Mouse (Mus musculus): ENCODE measurements around the gene Gcn1l1.
"Not testable (repeated sequence)": the region's sequence is repeated elsewhere in the genome, so short reads cannot be mapped to it uniquely, and the experiment has no call there.

Gcn1l1 gene

GRCm38 (mm10) chr5:115559237-115560101, 5.6 kb upstream of the Gcn1l1 start, which contains the start of gene Rplp0:
Gene Rplp0, plus strand, starts transcription at chr5:115559467.
- DNase-seq (ENCODE audit: low read depth, low spot score) = peak; percentile 100

GRCm38 (mm10) chr5:115560336-115560905, 4.6 kb upstream of the Gcn1l1 start:
- no peak for DNase-seq (ENCODE audit: low read depth, low spot score)

GRCm38 (mm10) chr5:115563771-115564585, 1.1 kb upstream of the Gcn1l1 start:
- DNase-seq (ENCODE audit: low read depth, low spot score) = no peak

DNA sequence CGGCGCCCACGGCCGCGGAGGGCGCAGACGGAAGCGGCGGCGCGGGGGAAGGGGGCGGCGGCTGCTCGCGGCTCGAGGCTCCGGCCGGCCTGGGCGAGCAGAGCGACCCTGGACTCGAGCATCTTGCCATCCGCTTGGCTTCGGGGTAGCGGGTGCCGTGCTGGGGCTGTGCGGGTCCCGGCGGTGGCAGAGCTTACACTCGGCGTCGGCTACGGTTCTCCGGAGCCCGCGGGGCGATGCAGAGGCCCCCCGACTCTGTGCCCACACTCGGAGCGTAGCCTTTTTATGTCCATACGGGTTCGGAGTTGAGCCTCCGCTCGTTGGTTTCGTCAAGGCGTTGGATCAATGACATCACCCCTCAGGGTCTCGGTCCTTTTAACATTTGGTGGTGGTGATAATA, 349 bp downstream of the Gcn1l1 start:
- no peak for DNase-seq (ENCODE audit: low read depth, low spot score)

GRCm38 (mm10) chr5:115568681-115569080, 3.6 kb downstream of the Gcn1l1 start:
- no peak for DNase-seq (ENCODE audit: low read depth, low spot score)

GRCm38 (mm10) chr5:115569308-115569707, 4.3 kb downstream of the Gcn1l1 start:
- DNase-seq (ENCODE audit: low read depth, low spot score) = no peak

- DNase-seq (ENCODE audit: low read depth, low spot score) = no peak
Observed at GRCm38 (mm10) chr5:115569721-115570120, 4.7 kb downstream of the Gcn1l1 start.

DNA sequence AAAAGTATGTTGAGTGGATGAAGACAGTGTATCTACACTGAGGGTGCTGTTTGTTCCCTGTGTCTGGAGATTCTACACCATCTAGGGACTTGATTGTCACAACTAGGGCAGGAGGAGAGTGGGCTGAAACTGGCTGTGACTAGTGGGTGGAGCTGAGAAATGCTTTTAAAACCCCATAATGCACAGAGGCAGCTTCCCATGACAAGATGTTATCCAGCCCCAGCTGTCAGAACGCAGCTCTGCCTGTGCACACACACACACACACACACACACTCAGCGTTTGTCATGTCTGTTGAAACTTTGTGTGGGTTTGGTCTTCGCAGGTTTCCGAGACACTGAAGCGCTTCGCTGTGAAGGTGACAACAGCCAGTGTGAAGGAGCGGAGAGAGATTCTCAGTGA, 6.0 kb downstream of the Gcn1l1 start:
- DNase-seq (ENCODE audit: low read depth, low spot score) = no peak

DNA sequence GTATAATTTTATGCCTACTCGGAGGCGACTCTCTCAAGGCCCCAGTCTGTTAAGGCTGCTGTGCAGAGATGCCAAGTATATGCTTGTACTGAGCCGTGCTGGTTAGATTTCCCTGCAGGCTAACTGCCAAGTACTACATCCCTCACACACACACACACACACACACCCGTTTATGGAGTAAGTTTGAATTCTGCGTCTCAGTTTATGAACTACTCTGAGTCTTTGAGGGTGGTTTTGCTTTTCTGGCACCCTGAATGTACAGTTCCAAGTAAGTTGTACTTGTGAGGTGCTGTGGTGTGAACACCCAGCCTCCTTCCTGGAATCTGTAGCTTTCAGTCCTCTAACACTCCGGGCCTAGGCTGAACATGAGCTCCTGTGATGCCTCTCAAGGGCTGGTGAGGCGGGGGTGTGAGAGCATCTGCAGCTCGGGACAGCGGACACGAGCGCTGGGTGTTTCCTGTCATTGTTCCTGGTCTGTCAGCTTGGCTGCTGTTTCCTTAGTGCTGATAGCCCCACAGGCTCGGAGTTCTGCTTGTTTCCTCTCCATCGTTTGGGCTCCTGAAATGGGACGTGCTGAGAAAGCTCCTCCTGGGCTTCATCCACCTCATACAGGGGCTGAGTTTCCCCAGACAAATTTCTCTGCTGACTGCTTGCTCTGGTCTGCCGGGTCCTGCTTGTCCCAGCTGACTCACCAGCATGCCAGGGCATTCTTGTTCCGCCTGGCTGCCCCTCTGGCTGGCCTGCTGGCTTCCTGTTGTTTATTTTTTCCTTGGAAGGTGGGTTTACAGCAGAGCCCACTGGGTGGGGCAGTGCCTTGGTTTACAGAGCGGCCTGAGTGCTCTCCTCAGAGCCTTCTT, 7.9 kb downstream of the Gcn1l1 start:
- DNase-seq (ENCODE audit: low read depth, low spot score) = no peak

GRCm38 (mm10) chr5:115574992-115575391, 9.9 kb downstream of the Gcn1l1 start:
- DNase-seq (ENCODE audit: low read depth, low spot score) = peak; percentile 42

DNA sequence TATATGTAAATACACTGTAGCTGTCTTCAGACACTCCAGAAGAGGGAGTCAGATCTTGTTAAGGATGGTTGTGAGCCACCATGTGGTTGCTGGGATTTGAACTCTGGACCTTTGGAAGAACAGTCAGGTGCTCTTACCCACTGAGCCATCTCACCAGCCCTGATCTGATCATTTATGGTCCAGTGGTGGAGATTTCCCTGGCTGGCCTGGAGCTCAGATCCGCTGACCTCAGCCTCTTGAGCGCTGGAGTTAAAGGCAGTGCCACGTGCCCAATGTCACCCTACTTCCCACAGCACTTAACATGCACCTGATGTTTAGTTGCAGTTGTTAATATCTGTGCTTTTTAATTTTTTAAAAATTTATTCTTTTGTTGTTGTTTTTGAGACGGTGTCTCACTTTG, 12.6 kb downstream of the Gcn1l1 start:
- not testable (repeated sequence) for DNase-seq (ENCODE audit: low read depth, low spot score)

DNA sequence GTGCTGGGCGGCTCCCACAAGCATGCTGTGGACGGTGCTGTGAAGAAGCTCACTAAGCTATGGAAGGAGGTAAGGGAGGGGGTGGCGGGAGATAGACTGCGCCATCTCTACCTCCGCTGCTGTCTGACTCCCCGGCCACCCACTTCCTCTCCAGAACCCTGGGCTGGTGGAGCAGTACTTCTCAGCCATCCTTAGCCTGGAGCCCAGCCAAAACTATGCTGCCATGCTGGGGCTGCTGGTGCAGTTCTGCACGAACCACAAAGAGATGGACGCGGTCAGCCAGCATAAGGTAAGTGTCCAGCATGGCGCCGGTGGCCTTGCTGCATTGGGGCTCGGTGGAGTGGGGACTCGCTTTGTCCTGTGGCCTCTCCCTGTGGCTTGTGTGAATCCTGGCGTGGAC, 13.9 kb downstream of the Gcn1l1 start:
- DNase-seq (ENCODE audit: low read depth, low spot score) = no peak

- DNase-seq (ENCODE audit: low read depth, low spot score) = no peak
Observed at GRCm38 (mm10) chr5:115579363-115579762, 14.3 kb downstream of the Gcn1l1 start.

DNA sequence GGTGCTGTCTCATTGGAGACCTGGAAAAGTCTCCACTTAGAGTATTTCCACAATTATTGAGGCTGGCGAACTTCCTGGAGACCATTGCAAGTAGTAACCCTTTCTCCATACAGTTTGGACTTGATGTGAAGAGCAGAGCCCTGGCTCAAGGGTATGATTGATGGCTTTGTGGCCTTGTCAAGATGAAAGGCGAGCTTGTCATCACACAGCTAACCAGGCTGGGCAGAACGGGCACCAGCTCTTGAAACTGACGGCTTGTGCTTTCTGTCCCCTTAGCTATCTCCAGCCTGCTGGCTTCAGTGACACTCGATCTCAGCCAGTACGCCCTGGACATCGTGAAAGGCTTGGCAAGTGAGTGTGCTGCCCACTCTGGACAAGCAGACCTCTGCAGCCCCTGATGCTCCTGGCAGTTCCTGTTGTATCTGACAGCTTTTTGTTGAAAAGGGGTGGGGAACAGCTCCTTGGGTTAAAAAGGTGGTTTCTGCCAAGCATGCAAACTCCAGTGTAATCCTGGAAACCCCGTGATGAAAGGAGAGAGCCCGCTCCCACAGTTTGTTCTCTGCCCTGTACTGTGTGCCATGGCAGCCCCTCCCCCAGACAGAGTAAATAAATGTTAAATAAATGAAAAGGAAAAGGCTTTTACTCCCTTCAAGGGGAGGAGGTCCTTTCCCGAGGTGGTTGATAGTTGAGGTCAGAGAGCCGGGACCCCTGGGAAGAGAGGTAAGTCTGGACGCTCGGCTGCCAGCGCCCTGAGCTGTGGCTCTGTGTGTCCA, 15.4 kb downstream of the Gcn1l1 start:
- no peak for DNase-seq (ENCODE audit: low read depth, low spot score)

GRCm38 (mm10) chr5:115581662-115582061, 16.6 kb downstream of the Gcn1l1 start:
- no peak for DNase-seq (ENCODE audit: low read depth, low spot score)

- no peak for DNase-seq (ENCODE audit: low read depth, low spot score)
Observed at GRCm38 (mm10) chr5:115585616-115586015, 20.6 kb downstream of the Gcn1l1 start.

- DNase-seq (ENCODE audit: low read depth, low spot score) = no peak
Observed at GRCm38 (mm10) chr5:115586166-115586565, 21.1 kb downstream of the Gcn1l1 start.

GRCm38 (mm10) chr5:115586780-115587179, 21.7 kb downstream of the Gcn1l1 start:
- DNase-seq (ENCODE audit: low read depth, low spot score) = no peak

DNA sequence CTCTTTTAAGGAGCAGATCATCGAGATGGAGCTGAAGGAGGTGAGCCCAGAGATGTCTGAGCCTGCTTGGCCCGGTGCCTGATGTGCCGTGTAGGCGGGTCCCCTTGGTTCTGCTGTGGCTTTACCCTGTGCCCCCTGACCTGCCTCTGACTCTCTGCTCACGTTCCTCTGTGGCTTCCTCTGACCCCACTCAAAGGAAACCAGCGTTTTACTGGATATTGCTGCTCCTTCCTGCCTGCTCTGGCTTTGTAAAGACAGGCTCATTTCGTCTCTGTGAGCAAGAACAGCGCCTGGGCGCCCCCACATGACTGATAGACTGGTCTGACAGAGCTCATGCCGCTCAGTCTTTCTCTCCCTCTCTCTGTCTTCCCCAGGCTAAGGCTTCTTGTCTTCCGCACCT, 26.0 kb downstream of the Gcn1l1 start:
- DNase-seq (ENCODE audit: low read depth, low spot score) = no peak

DNA sequence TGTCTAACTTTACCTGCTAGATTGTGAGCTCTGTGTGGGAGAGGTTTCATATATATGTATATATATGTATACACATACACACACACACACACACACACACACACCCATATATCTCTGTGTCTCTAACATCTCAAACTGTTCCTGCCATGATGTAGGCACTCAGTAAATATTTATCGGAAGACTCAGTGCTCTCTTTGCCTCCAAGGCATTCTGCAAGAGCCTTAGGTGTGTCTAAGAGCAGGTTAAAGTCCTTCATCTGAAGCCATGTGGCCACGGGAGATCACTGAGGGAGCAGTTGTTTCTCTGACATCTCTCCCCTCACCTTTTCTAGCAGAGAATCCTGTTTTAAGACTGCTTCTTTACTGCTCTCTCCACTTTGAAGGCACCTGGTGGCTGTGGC, 26.5 kb downstream of the Gcn1l1 start:
- DNase-seq (ENCODE audit: low read depth, low spot score) = no peak

- DNase-seq (ENCODE audit: low read depth, low spot score) = no peak
Observed at GRCm38 (mm10) chr5:115603561-115603960, 38.5 kb downstream of the Gcn1l1 start.
